Mouse (Mus musculus) midbrain, postnatal 0 days (tissue): Measurements from ENCODE around the gene Ndufa5. TPM values are rescaled to one million over a fixed set of nuclear protein-coding genes. Genes with fewer than 3 reads are reported as not detected.
A peak's percentile ranks its signal among the peaks of the same experiment; 100 is the strongest.

Experiments used
- ATAC-seq: fragments of 200-750 bp; cut with Nextera tagmentation; 2 replicates; pipeline ENCODE4 v1.8.0; 2017; ENCODE audit warnings: moderate number of reproducible peaks, mild to moderate bottlenecking, moderate TSS enrichment, moderate library complexity; ENCODE audit not compliant: low FRiP score
- DNase-seq: peaks from one replicate; pipeline ENCODE4 v3.0.0-alpha.2; 2015; ENCODE audit warnings: low spot score
- H3K27ac ChIP-seq: fragments of 300-500 bp; sonication (generic); 2 replicates; pipeline ENCODE4 v1.5.1; 2014; ENCODE audit warnings: low read depth, mild to moderate bottlenecking, low read length, mixed read lengths
- H3K27me3 ChIP-seq: fragments of 300-500 bp; sonication (generic); 2 replicates; pipeline ENCODE4 v1.6.1; 2014; ENCODE audit warnings: low read length, control low read depth, mixed read lengths; ENCODE audit not compliant: insufficient read depth
- H3K36me3 ChIP-seq: fragments of 300-500 bp; sonication (generic); 2 replicates; pipeline ENCODE4 v1.6.1; 2014; ENCODE audit warnings: low read length, control low read depth, mixed read lengths; ENCODE audit not compliant: insufficient read depth
- H3K4me1 ChIP-seq: fragments of 300-500 bp; sonication (generic); 2 replicates; pipeline ENCODE4 v1.6.1; 2014; ENCODE audit warnings: mild to moderate bottlenecking, control low read depth, antibody characterized with exemption, low read length, mixed read lengths; ENCODE audit not compliant: insufficient read depth
- H3K4me2 ChIP-seq: fragments of 300-500 bp; sonication (generic); 2 replicates; pipeline ENCODE4 v1.6.1; 2014; ENCODE audit warnings: low read depth, mild to moderate bottlenecking, low read length, mixed read lengths; ENCODE audit not compliant: poor library complexity, severe bottlenecking
- H3K4me3 ChIP-seq: fragments of 300-500 bp; sonication (generic); 2 replicates; pipeline ENCODE4 v1.5.1; 2014; ENCODE audit warnings: low read depth, mild to moderate bottlenecking, low read length, moderate library complexity
- H3K9ac ChIP-seq: fragments of 300-500 bp; sonication (generic); replicated peaks from 2 replicates; pipeline ENCODE4 v1.6.1; 2014; ENCODE audit warnings: mild to moderate bottlenecking, low read length, moderate library complexity, mixed read lengths; ENCODE audit not compliant: poor library complexity, severe bottlenecking
- H3K9me3 ChIP-seq: fragments of 300-500 bp; sonication (generic); 2 replicates; pipeline ENCODE4 v1.6.1; 2016; ENCODE audit warnings: low read length, control low read depth
- CTCF ChIP-seq: IDR thresholded peaks from 2 replicates; pipeline ENCODE4 v1.5.1; 2016; ENCODE audit warnings: antibody characterized with exemption, mild to moderate bottlenecking
- WGBS: fragments of 180-500 bp; shearing (Covaris S2); extraction: QIAGEN DNeasy Blood & Tissue Kit; methylation state at CpG from one replicate; pipeline ENCODE4 v1.1.7; 2014; 5-methylcytosine and 5-hydroxymethylcytosine counted together
- polyA plus RNA-seq: library from polyadenylated mRNA; unstranded; fragments of >200 nt; fragmentation: Nextera tagmentation; extraction: Ambion mirVana; gene quantifications from 2 replicates; pipeline ENCODE4 v1.2.1, GENCODE M21; 2015
- total RNA-seq: library from RNA; depleted of rRNA; stranded (reverse); fragments of >200 nt; gene quantifications from 2 replicates; pipeline ENCODE4 v1.2.3, GENCODE M21; 2014

Ndufa5 gene
- total and polyA plus RNA-seq, 2 experiments from 2014 or later = 53.8 to 553 TPM

DNA sequence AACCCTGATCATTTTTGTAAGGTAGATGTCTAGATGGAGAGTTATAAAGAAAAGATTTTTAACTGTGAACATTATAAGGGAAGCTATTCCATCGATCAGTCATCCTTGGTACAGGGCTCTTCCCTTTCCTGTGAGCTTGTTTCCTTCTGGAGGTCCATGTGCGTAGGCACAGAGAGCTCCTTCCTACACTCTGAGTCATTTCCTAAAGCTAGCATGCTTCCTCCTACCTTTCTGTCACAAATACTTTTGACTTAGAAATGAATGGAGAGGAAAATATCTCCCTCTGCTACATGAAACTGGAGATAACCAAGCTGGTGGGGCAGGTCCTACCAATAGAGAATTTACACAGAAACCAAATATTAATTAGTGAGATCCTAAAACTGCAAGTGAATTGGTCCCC lies 22.0 kb upstream of the Ndufa5 start:
- DNase-seq (no peak), ATAC-seq (no peak)
- H3K4me2 ChIP-seq = no peak overlapping the region
- H3K4me1 ChIP-seq = peaks cover 2% of the 10 kb centered on the region; the same call in 1 of the 2 replicates
- no peaks in the 10 kb centered on the region for H3K9me3 ChIP-seq
- H3K27me3 ChIP-seq = no peaks in the 10 kb centered on the region
- no peak overlapping the region for H3K4me3 ChIP-seq
- H3K9ac ChIP-seq = no peak overlapping the region
- H3K27ac ChIP-seq = no peak overlapping the region
- whole genome bisulfite sequencing = 88% methylated on average over 2 of the region's 2 CpGs
- no peaks in the 10 kb centered on the region for H3K36me3 ChIP-seq
- no peak for TF ChIP-seq CTCF

DNA sequence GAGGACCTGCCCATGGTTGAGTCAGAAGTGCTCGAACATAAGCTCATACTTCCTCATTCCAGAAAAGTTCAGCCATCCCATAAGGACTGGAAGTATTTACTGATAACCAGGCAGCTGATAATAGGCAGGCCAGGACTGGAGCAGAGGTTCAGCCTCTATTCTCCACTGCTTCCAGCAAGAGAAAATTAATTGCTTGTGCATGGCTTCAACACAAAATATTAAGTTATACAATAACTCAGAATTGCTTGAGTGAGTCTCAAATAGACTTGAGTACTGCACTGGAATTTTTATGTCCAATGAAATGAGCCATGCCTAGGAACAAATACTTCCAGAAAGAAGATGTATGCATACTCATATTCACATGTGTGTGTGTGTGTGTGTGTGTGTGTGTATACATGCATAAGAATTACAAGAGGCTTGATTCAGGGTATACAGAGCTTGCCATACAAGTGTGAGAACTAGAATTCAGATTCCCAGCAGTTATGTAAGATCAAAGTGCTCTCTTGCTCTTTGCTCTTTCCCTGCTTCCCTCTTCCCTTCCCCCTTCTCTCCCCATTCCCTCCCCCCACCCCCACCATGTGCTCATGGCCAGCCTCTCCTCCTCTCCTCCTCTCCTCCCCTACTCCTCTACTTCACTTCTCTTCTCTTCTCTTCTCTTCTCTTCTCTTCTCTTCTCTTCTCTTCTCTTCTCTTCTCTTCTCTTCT lies 19.1 kb upstream of the Ndufa5 start:
- WGBS = 83% methylated on average over 1 of the region's 1 CpGs
- Histone ChIP-seq H3K36me3 (no peaks in the 10 kb centered on the region), H3K4me2 (no peak overlapping the region), H3K4me1 (no peaks in the 10 kb centered on the region), H3K9me3 (no peaks in the 10 kb centered on the region), H3K9ac (no peak overlapping the region), H3K27ac (no peak overlapping the region), H3K27me3 (no peaks in the 10 kb centered on the region), H3K4me3 (no peak overlapping the region)
- no peak for TF ChIP-seq CTCF
- DNase-seq (no peak), ATAC-seq (no peak)

DNA sequence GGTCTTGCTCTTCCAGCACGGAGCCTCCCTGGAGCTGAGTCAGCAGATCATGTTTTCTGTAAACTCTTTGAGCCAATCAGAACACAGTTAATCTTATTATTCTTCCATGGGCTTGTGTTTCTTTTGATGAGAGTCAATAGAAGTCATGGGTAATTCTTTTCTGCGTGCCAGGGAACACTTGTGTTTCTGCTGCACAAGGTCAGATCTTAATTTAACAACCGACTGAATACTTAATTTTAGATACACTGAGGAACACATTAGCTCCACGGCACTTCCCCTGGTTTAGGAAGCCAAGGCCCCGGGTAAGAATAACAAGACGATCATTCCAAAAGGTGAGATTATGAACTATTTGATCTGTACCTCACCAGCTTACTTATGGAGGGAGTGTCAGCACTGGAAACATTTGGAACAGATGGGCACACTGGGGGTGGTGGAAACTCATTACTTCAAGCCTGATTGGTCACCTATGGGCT lies 15.3 kb upstream of the Ndufa5 start:
- Histone ChIP-seq H3K9ac (no peak overlapping the region), H3K9me3 (no peaks in the 10 kb centered on the region), H3K4me1 (no peaks in the 10 kb centered on the region), H3K27ac (no peak overlapping the region), H3K4me3 (no peak overlapping the region), H3K4me2 (no peak overlapping the region), H3K36me3 (no peaks in the 10 kb centered on the region), H3K27me3 (no peaks in the 10 kb centered on the region)
- no peak for TF ChIP-seq CTCF
- ATAC-seq (no peak), DNase-seq (peak; percentile 30)
- 69% methylated on average over 6 of the region's 6 CpGs for WGBS

DNA sequence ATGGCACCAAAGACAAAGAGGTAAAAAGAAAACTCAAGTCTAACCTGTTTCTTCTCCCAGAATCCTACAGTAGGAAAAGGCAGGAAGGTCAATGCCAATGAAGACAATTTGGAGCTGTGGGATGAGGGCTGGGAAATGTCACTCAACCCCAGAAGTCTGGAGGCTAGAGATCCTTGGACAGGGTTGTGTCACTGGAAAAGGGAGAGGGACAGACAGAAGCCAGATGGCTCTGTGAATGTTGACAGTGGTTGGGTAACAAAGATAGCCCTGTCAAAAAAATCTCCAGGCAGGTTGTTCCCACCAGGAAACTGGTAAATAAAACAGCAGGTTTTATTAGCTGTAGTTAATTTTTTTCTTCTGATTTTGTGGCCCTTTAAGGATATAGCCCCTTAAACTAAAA lies 14.6 kb upstream of the Ndufa5 start:
- TF ChIP-seq CTCF = no peak
- no peak overlapping the region for H3K4me2 ChIP-seq
- no peaks in the 10 kb centered on the region for H3K27me3 ChIP-seq
- no peak overlapping the region for H3K27ac ChIP-seq
- H3K4me1 ChIP-seq = no peaks in the 10 kb centered on the region
- no peaks in the 10 kb centered on the region for H3K9me3 ChIP-seq
- no peaks in the 10 kb centered on the region for H3K36me3 ChIP-seq
- DNase-seq = no peak
- H3K9ac ChIP-seq = no peak overlapping the region
- no peak overlapping the region for H3K4me3 ChIP-seq
- ATAC-seq = no peak

DNA sequence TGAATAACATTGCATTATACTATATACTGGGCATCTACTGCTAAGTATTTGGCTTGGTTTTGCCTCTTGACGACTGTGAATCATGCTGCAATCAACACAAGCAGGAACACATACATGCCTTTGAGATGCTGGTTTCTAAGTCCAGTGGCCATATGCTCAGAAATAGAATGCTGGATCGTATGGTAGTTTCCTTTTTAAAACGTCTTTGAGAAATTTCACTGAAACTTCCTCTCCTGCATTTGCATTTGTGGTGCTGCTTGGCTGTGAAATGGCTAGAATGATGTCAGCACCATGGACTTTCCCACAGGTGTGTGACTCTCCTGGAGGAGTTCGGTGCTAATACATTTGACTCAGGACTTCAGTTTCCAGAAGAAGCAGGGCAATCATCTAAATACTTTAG lies 12.3 kb upstream of the Ndufa5 start:
- 77% methylated on average over 4 of the region's 4 CpGs for WGBS
- no peak overlapping the region for H3K4me2 ChIP-seq
- H3K27ac ChIP-seq = no peak overlapping the region
- H3K36me3 ChIP-seq = no peaks in the 10 kb centered on the region
- TF ChIP-seq CTCF = no peak
- ATAC-seq (no peak), DNase-seq (no peak)
- H3K4me3 ChIP-seq = no peak overlapping the region
- no peaks in the 10 kb centered on the region for H3K27me3 ChIP-seq
- no peaks in the 10 kb centered on the region for H3K4me1 ChIP-seq
- no peak overlapping the region for H3K9ac ChIP-seq
- H3K9me3 ChIP-seq = no peaks in the 10 kb centered on the region

DNA sequence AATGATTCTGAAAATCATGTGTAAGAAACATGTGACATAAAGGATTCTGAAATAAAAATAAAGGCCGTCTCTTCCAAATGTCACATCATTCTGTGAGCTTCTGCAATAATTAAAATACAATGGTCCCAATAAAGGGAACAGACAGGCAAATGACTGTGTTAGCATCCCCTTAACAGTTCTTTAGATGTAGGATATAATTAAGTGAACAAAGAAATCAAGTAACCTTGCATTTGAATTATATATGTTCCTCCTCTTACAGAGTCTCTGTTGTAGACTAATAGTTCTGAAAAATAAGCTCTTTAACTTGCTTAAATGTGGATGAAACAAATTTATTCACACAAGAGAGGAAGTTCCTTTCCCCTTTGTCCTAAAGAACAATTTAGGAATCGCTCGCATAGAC lies 10.6 kb upstream of the Ndufa5 start:
- H3K4me3 ChIP-seq = no peak overlapping the region
- no peaks in the 10 kb centered on the region for H3K36me3 ChIP-seq
- H3K27me3 ChIP-seq = no peaks in the 10 kb centered on the region
- no peak overlapping the region for H3K4me2 ChIP-seq
- WGBS = 83% methylated on average over 3 of the region's 3 CpGs
- H3K27ac ChIP-seq = no peak overlapping the region
- ATAC-seq = no peak
- no peak for TF ChIP-seq CTCF
- no peaks in the 10 kb centered on the region for H3K9me3 ChIP-seq
- DNase-seq = no peak
- H3K9ac ChIP-seq = no peak overlapping the region
- no peaks in the 10 kb centered on the region for H3K4me1 ChIP-seq
